Mouse (Mus musculus) forebrain, embryonic 12.5 days (tissue): ENCODE results near the gene Gm37240. TPM values are rescaled to one million over a fixed set of nuclear protein-coding genes. Genes with fewer than 3 reads are reported as not detected.
"Not testable (repeated sequence)": the region's sequence is repeated elsewhere in the genome, so short reads cannot be mapped to it uniquely, and the experiment has no call there.

Experiments
- ATAC-seq: fragments of 200-750 bp; cut with Nextera tagmentation; 2 replicates; pipeline ENCODE4 v1.8.0; 2017; ENCODE audit warnings: moderate TSS enrichment; ENCODE audit not compliant: low FRiP score
- H3K27ac ChIP-seq: fragments of 300-500 bp; sonication (generic); 2 replicates; pipeline ENCODE4 v1.5.1; 2016; ENCODE audit warnings: mild to moderate bottlenecking
- H3K27me3 ChIP-seq: fragments of 300-500 bp; sonication (generic); 2 replicates; pipeline ENCODE4 v1.6.1; 2016; ENCODE audit warnings: mild to moderate bottlenecking
- H3K36me3 ChIP-seq: fragments of 300-500 bp; sonication (generic); replicated peaks from 2 replicates; pipeline ENCODE4 v1.6.1; 2016; ENCODE audit warnings: mild to moderate bottlenecking
- H3K4me1 ChIP-seq: fragments of 300-500 bp; sonication (generic); 2 replicates; pipeline ENCODE4 v1.6.1; 2016
- H3K4me2 ChIP-seq: fragments of 300-500 bp; sonication (generic); 2 replicates; pipeline ENCODE4 v1.6.1; 2016; ENCODE audit warnings: mild to moderate bottlenecking, moderate library complexity
- H3K4me3 ChIP-seq: fragments of 300-500 bp; sonication (generic); replicated peaks from 2 replicates; pipeline ENCODE4 v1.5.1; 2016; ENCODE audit warnings: mild to moderate bottlenecking
- H3K9ac ChIP-seq: fragments of 300-500 bp; sonication (generic); 2 replicates; pipeline ENCODE4 v1.6.1; 2016; ENCODE audit warnings: mild to moderate bottlenecking
- H3K9me3 ChIP-seq: fragments of 300-500 bp; sonication (generic); 2 replicates; pipeline ENCODE4 v1.6.1; 2016
- WGBS: fragments of 180-500 bp; shearing (Covaris S2); methylation state at CpG from one replicate; pipeline ENCODE4 v1.1.7; 2016; 5-methylcytosine and 5-hydroxymethylcytosine counted together
- polyA plus RNA-seq: library from polyadenylated mRNA; unstranded; fragments of >200 nt; fragmentation: Nextera tagmentation; extraction: Ambion mirVana; gene quantifications from 2 replicates; pipeline ENCODE4 v1.2.1, GENCODE M21; 2016

Gene Gm37240
- polyA plus RNA-seq, 1 experiment from 2014 or later, result 0.57 TPM

DNA sequence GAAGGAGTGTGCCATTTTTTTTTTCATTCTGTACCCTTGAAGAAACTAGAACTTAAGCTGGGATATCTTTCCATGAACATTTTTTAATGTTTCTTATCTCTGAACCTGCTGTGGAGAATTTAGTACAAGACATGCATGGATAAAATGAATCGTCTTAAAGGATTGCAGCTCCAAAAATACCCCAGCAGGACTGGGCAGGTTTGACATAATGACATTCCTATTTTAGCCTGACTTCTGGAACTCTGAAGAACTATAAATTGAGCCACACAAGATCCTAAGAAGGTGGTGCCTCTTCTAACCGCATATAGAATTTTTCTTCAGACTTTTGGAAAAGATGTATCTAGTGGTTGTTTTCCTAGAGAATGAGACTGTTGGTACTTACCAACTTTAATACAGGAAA, 1294.0 kb downstream of the Gm37240 start, which contains the start of gene Tigd4:
Tigd4 (plus strand) TSS at position 301 of the 400 bp plus-strand sequence.
- Histone ChIP-seq H3K27ac (no peak within 1 kb of the TSS), H3K9me3 (no peaks in the 10 kb centered on the region), H3K4me1 (peaks cover 13% of the 10 kb centered on the region), H3K9ac (no peak within 1 kb of the TSS), H3K36me3 (no peaks in the 10 kb centered on the region), H3K4me3 (no peak within 1 kb of the TSS), H3K4me2 (no peak within 1 kb of the TSS), H3K27me3 (peaks cover 22% of the 10 kb centered on the region)
- WGBS, result 98% methylated on average over 2 of the region's 2 CpGs
- ATAC-seq, result no peak

DNA sequence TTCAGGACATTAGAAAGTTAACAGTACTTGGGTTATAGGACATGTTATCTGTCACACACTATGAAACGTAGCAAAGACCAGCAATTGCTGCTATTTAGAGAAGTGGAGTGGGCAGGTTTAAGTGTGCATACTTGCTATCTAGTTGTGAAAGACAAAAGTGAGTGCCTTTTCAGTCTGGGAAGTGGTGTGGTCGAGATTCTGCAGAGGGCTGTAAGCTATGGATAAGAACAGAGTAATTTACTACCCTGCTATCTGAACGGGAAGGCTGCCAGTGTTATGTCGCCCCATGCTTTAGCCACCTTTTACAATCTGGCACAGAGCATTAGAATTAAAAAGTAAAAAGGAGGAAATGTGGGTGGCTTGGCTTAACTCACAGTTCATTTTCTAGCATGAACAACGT, 1300.6 kb downstream of the Gm37240 start:
- H3K27me3 ChIP-seq, result peaks cover 4% of the 10 kb centered on the region; the same call in 1 of the 2 replicates
- H3K9me3 ChIP-seq, result no peaks in the 10 kb centered on the region
- no peak overlapping the region for H3K4me2 ChIP-seq
- H3K9ac ChIP-seq, result no peak overlapping the region
- H3K27ac ChIP-seq, result no peak overlapping the region
- peaks cover 10% of the 10 kb centered on the region for H3K4me1 ChIP-seq
- no peaks in the 10 kb centered on the region for H3K36me3 ChIP-seq
- ATAC-seq, result no peak
- H3K4me3 ChIP-seq, result no peak overlapping the region
- WGBS, result 71% methylated on average over 5 of the region's 5 CpGs

DNA sequence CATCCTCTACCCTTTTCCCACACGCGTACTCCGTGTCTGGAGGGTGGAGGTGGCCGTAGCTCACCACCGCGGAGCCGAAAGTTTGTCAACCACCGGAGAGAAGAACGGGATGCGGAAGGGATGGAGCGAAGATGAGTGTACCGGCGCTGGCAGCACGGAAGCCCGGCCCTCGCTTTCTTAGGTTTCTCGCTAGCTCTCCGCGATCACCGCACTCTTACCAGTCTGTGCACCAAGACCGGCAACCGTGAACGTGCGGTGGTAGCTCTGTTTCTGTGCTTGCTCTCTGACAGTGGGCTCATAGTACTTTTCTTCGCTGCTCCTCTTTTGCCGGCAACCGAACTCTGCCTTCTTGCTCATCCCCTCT, 1304.4 kb downstream of the Gm37240 start:
- 0% methylated on average over 27 of the region's 27 CpGs for WGBS
- peak overlapping the region; percentile 62 for H3K4me3 ChIP-seq
- H3K27ac ChIP-seq, result peak overlapping the region; percentile 89
- H3K9ac ChIP-seq, result peak overlapping the region; percentile 81
- H3K4me1 ChIP-seq, result peaks cover 27% of the 10 kb centered on the region
- no peaks in the 10 kb centered on the region for H3K9me3 ChIP-seq
- H3K27me3 ChIP-seq, result no peaks in the 10 kb centered on the region
- H3K4me2 ChIP-seq, result peak overlapping the region; percentile 93
- no peaks in the 10 kb centered on the region for H3K36me3 ChIP-seq
- peak; percentile 67 for ATAC-seq

DNA sequence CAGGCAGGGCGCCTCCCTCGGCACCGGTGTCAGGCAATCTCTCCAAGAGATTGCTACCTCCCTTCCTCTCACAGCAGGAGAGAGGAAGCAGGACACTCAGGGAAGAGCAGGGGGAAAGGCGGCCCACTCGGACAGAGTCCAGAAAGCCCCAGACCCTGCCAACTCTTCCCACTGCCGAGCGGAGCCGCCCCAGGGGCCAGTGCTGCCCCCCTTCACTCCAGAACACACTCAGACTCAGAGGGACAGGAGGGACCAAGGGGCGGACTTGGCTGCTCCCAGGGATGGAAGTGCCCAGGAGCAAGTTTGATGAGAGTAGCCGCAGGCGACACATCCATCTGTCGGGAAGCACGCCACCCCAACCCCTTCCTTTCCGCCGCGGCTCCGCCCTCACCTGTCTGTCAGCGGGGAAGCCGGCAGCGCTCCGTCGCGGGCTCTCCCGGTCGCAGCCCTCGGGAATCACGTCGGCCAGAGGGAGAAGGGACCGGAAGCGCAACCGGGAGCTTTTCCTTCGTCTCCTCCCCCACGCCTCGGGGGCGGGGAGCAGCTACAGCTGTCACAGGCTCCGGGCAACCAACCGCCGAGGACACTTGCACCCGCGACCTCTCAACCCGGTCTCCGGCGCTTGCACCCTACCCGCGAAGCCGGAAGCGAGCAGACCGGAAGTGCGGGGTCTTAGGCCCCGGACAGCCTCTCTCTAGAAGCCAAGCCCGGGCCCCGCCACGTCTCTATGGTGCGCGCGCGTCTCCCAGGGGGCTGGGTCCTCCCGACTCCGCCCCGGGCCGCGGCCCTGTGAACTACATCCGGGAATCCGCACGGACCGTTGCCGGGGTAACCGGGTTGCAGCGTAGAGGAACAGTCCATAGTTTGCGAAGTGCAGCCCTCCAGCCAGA, 1305.0 kb downstream of the Gm37240 start, which contains the start of gene Arfip1:
Arfip1 (minus strand) TSS at position 603 of the 890 bp plus-strand sequence.
- Histone ChIP-seq H3K36me3 (no peaks in the 10 kb centered on the region), H3K4me1 (peaks cover 27% of the 10 kb centered on the region), H3K27me3 (no peaks in the 10 kb centered on the region), H3K4me3 (peak within 1 kb of the TSS; percentile 62), H3K4me2 (peak within 1 kb of the TSS; percentile 93), H3K9me3 (no peaks in the 10 kb centered on the region), H3K27ac (peak within 1 kb of the TSS; percentile 89), H3K9ac (peak within 1 kb of the TSS; percentile 81)
- ATAC-seq, result peak; percentile 99
- WGBS, result under 1% methylated on average over 70 of the region's 70 CpGs

DNA sequence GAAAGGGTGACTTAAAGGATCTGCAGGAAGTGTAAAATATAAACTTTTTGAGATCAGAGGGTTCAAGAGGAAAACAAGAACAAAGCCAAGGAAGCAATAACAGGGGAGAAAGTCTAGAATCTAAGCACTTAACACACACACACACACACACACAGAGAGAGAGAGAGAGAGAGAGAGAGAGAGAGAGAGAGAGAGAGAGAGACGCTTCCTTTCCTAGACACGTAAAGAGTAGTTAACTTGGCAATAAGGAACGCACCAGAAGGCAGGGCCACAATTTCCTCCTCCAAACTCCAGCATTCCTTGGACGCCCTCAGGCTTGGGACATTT, 1305.7 kb downstream of the Gm37240 start:
- WGBS, result 0% methylated on average over 4 of the region's 4 CpGs
- peak overlapping the region; percentile 81 for H3K9ac ChIP-seq
- no peaks in the 10 kb centered on the region for H3K36me3 ChIP-seq
- H3K9me3 ChIP-seq, result no peaks in the 10 kb centered on the region
- H3K27me3 ChIP-seq, result no peaks in the 10 kb centered on the region
- H3K4me3 ChIP-seq, result peak overlapping the region; percentile 62
- ATAC-seq, result no peak
- peaks cover 27% of the 10 kb centered on the region for H3K4me1 ChIP-seq
- peak overlapping the region; percentile 93 for H3K4me2 ChIP-seq
- H3K27ac ChIP-seq, result peak overlapping the region; percentile 89

DNA sequence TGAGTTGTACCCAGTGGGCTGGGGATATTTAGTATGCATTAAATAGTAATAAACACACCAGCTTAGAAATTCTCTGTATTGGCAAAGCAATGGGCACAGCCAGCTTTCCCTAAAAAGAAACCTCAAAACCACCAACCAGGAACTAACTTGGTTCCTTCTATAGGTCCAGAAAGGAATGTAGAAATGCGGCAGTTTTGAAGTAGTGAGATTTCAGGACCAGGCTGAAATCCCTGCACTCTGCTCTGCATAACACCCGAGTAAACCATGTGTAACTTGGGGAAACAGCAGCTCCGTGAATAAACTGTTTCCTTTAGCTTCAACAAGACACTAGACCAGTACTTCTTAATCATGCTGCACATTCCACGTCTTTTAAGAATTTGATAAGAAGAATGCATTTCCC, 1306.6 kb downstream of the Gm37240 start:
- Histone ChIP-seq H3K27ac (no peak overlapping the region), H3K27me3 (no peaks in the 10 kb centered on the region), H3K36me3 (no peaks in the 10 kb centered on the region), H3K4me1 (peaks cover 27% of the 10 kb centered on the region), H3K4me2 (peak overlapping the region; percentile 93; the same call in 1 of the 2 replicates), H3K4me3 (no peak overlapping the region), H3K9me3 (no peaks in the 10 kb centered on the region), H3K9ac (no peak overlapping the region)
- no peak for ATAC-seq
- WGBS, result 77% methylated on average over 4 of the region's 4 CpGs

DNA sequence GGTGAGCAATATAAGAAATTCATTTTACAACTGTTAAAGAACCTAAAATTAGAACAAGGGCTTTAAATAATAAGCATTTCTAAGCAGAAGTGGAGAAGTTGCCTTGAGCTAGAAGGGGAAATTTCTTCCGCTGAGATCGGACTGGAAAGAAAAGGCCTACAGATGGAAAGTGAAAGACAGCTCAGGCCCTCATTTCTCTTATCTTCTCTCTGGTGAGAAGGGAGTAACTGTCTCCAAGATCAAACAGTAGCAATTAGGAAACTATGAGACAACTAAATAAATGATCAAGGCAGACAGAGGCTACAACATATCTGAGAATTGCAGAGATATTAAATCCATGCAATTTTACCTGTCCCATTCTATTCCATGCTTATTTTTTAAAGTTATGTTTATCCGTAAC, 1316.8 kb downstream of the Gm37240 start:
- ATAC-seq, result no peak
- Histone ChIP-seq H3K27ac (no peak overlapping the region), H3K36me3 (no peaks in the 10 kb centered on the region), H3K27me3 (no peaks in the 10 kb centered on the region), H3K4me1 (no peaks in the 10 kb centered on the region), H3K4me2 (no peak overlapping the region), H3K4me3 (no peak overlapping the region), H3K9ac (no peak overlapping the region), H3K9me3 (no peaks in the 10 kb centered on the region)
- 91% methylated on average over 3 of the region's 3 CpGs for WGBS

DNA sequence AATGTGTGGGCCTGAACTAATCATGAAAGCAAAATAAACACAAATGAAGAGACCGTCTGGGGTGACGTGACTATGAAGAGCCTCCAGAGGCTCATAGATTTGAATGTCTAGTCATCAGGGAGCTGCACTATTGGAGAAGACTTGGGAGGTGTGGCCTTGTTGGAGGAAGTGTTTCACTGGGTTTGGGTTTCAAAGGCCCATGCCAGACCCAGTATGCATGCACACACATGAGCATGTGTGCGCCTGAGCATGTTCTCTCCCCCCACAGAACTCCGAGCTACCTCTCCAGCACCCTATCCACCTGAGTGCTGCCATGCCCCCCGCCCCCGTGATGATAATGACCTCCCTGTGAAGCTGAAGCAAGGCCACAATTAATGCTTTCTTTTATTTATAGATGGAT, 1317.7 kb downstream of the Gm37240 start:
- no peak for ATAC-seq

DNA sequence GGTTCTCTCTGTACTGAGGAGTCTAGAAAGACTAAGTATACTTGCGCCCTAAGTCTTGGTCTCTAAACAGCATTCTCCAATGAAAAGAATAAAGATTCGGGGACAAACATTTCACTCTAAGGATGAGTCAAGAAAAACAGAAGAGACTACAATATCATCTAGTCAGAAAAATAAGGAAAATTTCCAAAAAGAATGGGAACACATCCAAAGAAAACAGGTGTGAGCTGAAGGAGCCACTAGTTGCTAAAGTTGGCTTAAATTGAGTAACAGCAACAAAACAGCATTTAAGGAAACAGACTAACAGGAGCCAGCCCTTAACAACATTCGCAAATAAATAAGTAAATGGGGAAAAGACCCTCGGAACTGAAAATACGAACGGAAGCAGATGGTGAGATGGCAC, 1318.8 kb downstream of the Gm37240 start:
- H3K4me1 ChIP-seq, result no peaks in the 10 kb centered on the region
- ATAC-seq, result no peak
- H3K9ac ChIP-seq, result no peak overlapping the region
- no peak overlapping the region for H3K4me2 ChIP-seq
- H3K4me3 ChIP-seq, result no peak overlapping the region
- H3K27me3 ChIP-seq, result no peaks in the 10 kb centered on the region
- H3K36me3 ChIP-seq, result no peaks in the 10 kb centered on the region
- H3K9me3 ChIP-seq, result no peaks in the 10 kb centered on the region
- H3K27ac ChIP-seq, result no peak overlapping the region
- WGBS, result 96% methylated on average over 6 of the region's 6 CpGs

More for the DNA sequence above, 1317.7 kb downstream of the Gm37240 start:
- no peaks in the 10 kb centered on the region for H3K27me3 ChIP-seq
- WGBS, result 83% methylated on average over 6 of the region's 6 CpGs
- no peaks in the 10 kb centered on the region for H3K4me1 ChIP-seq
- H3K4me2 ChIP-seq, result no peak overlapping the region
- no peaks in the 10 kb centered on the region for H3K36me3 ChIP-seq
- no peak overlapping the region for H3K9ac ChIP-seq
- no peak overlapping the region for H3K27ac ChIP-seq
- no peak overlapping the region for H3K4me3 ChIP-seq
- H3K9me3 ChIP-seq, result no peaks in the 10 kb centered on the region

DNA sequence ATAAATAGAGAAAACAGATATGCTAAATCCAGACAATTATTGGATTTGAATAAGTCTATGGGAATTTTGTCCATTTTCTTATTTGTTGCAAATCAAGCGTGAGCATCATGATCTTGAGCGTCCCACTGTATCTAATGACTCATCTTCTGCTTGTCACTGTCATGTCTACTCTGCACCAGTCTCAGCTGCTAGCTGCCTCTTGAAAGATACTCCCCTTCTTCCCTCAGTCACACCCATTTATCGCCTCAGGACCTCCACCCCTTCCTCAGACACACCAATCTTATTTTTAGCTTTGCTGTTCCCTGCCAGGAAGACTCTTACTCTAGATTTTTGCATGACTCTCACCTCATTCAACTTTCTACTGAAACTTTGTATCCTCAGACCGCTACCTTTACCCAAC, 1323.9 kb downstream of the Gm37240 start:
- Histone ChIP-seq H3K4me3 (no peak overlapping the region), H3K27ac (no peak overlapping the region), H3K4me2 (no peak overlapping the region), H3K9ac (no peak overlapping the region), H3K4me1 (0 out of 2 replicates have a peak, but pooled peaks cover 2% of the 10 kb centered on the region), H3K36me3 (no peaks in the 10 kb centered on the region), H3K9me3 (no peaks in the 10 kb centered on the region), H3K27me3 (no peaks in the 10 kb centered on the region)
- no peak for ATAC-seq
- WGBS, result 85% methylated on average over 4 of the region's 4 CpGs

DNA sequence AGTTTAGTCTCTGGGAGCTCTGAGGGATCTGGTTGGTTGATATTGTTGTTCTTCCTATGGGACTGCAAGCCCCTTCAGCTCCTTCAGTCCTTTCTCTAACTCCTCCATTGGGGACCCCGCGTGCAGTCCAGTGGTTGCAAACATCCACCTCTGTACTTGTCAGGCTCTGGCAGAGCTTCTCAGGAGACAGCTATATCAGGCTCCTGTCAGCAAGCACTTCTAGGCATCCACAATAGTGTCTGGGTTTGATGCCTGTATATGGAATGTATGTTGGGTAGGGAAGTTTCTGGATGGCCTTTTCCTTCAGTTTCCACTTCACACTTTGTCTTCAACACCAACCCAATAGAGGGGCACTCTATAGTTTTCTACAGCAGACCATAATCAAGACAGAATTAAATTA, 1324.4 kb downstream of the Gm37240 start:
- H3K27ac ChIP-seq, H3K4me2 ChIP-seq, H3K36me3 ChIP-seq, H3K4me1 ChIP-seq, H3K4me3 ChIP-seq, H3K27me3 ChIP-seq, H3K9me3 ChIP-seq, ATAC-seq, H3K9ac ChIP-seq: not testable (repeated sequence)
- WGBS, result 94% methylated on average over 2 of the region's 2 CpGs

DNA sequence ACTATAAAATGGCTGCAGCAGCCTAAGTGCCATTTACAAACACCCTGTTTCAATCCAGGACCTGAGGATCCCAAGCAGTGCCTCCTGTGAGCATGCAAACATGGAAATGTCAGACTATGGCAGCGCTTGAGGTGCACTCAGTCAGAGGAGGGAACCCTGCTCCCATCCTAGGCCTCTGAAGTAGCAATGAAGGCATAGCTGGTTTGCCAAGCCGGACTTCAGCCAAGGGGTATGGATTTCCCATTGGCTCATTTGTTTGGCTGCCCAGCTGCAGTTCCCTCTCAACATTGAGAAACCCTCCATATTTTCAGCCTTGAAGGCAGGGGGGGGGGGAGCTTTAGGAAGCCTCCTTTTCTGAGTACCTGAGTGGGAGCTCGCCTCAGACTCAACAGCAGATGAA, 1329.0 kb downstream of the Gm37240 start:
- 92% methylated on average over 3 of the region's 3 CpGs for WGBS
- no peak overlapping the region for H3K4me2 ChIP-seq
- no peaks in the 10 kb centered on the region for H3K36me3 ChIP-seq

DNA sequence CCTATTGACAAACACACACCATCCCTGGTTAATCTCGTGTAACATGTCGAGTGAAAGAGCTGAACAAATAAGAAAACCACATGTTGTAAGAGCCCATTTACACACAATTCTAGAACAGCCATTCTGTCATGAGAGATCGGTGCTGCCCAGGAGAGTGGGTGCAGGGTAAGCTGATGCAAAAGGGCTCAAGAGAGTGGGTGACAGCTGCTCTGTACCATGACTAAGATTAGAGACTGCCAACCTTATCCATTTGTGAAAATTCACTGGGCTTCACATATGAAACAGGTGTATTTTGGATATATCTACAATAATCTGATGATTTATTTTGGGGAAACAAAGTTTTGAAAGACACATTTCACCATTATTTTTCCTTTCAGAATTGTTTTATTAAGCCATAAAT, 1331.5 kb downstream of the Gm37240 start:
- H3K9ac ChIP-seq, result no peak overlapping the region
- no peaks in the 10 kb centered on the region for H3K9me3 ChIP-seq
- no peak overlapping the region for H3K4me2 ChIP-seq
- H3K36me3 ChIP-seq, result no peaks in the 10 kb centered on the region
- H3K27ac ChIP-seq, result no peak overlapping the region
- no peak overlapping the region for H3K4me3 ChIP-seq
- no peak for ATAC-seq
- WGBS, result 84% methylated on average over 3 of the region's 3 CpGs
- no peaks in the 10 kb centered on the region for H3K4me1 ChIP-seq
- H3K27me3 ChIP-seq, result no peaks in the 10 kb centered on the region

More for the DNA sequence above, 1329.0 kb downstream of the Gm37240 start:
- Histone ChIP-seq H3K9ac (no peak overlapping the region), H3K9me3 (no peaks in the 10 kb centered on the region), H3K4me3 (no peak overlapping the region), H3K27ac (no peak overlapping the region), H3K27me3 (no peaks in the 10 kb centered on the region), H3K4me1 (0 out of 2 replicates have a peak, but pooled peaks cover 2% of the 10 kb centered on the region)
- no peak for ATAC-seq
